Mouse (Mus musculus) lung, postnatal 0 days (tissue): ENCODE results near the gene Eif3d.

Source experiments
- CTCF ChIP-seq: IDR thresholded peaks from 2 replicates; pipeline ENCODE4 v1.5.1; 2016; ENCODE audit warnings: antibody characterized with exemption, mild to moderate bottlenecking
- EP300 ChIP-seq: IDR thresholded peaks from 2 replicates; pipeline ENCODE4 v1.6.1; 2016; ENCODE audit warnings: antibody characterized with exemption, mild to moderate bottlenecking, control low read depth

GRCm38 (mm10) chr15:77921636-77922035 is 49.0 kb downstream of the Eif3d start:
- TF ChIP-seq CTCF (no peak), EP300 (no peak)
